Mouse (Mus musculus) inflammation-experienced regulatory T-cells, adult 6 months (primary cell): Measurements from ENCODE around the gene Zbtb4. TPM values are rescaled to one million over a fixed set of nuclear protein-coding genes. Genes with fewer than 3 reads are reported as not detected.

Source experiments
- ATAC-seq: one replicate; pipeline ENCODE4 v1.8.0; 2017
- polyA plus RNA-seq, 3 experiments: library from polyadenylated mRNA; unstranded; fragments of 100-300 nt; shearing (Covaris generic); gene quantifications; one replicate each; pipeline ENCODE4 v1.2.1; 2017

Zbtb4 gene
- polyA plus RNA-seq, 3 experiments from 2014 or later = 4.3 to 13.9 (median 11.8) TPM

- no peak for ATAC-seq
These were observed 35.8 kb downstream of the Zbtb4 start, which contains the start of gene Fgf11 for GRCm38 (mm10) chr11:69801379-69801977. TSS of gene Fgf11 (minus strand) at chr11:69801857.

GRCm38 (mm10) chr11:69802648-69803105, 37.0 kb downstream of the Zbtb4 start:
- peak; percentile 36 for ATAC-seq

GRCm38 (mm10) chr11:69803328-69803727, 37.6 kb downstream of the Zbtb4 start:
- no peak for ATAC-seq

- ATAC-seq = peak; percentile 63
These were observed 38.3 kb downstream of the Zbtb4 start for GRCm38 (mm10) chr11:69803786-69804651.

GRCm38 (mm10) chr11:69804652-69804940, 38.9 kb downstream of the Zbtb4 start:
- ATAC-seq = no peak

GRCm38 (mm10) chr11:69804972-69805909, 39.5 kb downstream of the Zbtb4 start, which contains the start of gene Tmem102:
TSS of gene Tmem102 (minus strand) at chr11:69805624.
- no peak for ATAC-seq

GRCm38 (mm10) chr11:69806378-69806777, 40.7 kb downstream of the Zbtb4 start:
- ATAC-seq = no peak

GRCm38 (mm10) chr11:69807641-69808040, 41.9 kb downstream of the Zbtb4 start:
- ATAC-seq = no peak

GRCm38 (mm10) chr11:69810280-69810679, 44.6 kb downstream of the Zbtb4 start:
- no peak for ATAC-seq

- ATAC-seq = no peak
These were observed 49.4 kb downstream of the Zbtb4 start, which contains the start of gene Gm39566 for GRCm38 (mm10) chr11:69815155-69815554. TSS of gene Gm39566 (minus strand) at chr11:69815298.

- no peak for ATAC-seq
These were observed 50.8 kb downstream of the Zbtb4 start for GRCm38 (mm10) chr11:69816520-69816919.

- no peak for ATAC-seq
These were observed 52.7 kb downstream of the Zbtb4 start, which contains the start of gene Spem2 for GRCm38 (mm10) chr11:69818365-69818764. TSS of gene Spem2 (minus strand) at chr11:69818465.

- no peak for ATAC-seq
These were observed 53.2 kb downstream of the Zbtb4 start for GRCm38 (mm10) chr11:69818871-69819270.

- no peak for ATAC-seq
These were observed 56.4 kb downstream of the Zbtb4 start, which contains the start of gene Spem1 for GRCm38 (mm10) chr11:69822080-69822479. TSS of gene Spem1 (minus strand) at chr11:69822180.

- ATAC-seq = no peak
These were observed 57.7 kb downstream of the Zbtb4 start for GRCm38 (mm10) chr11:69823456-69823855.

- ATAC-seq = no peak
These were observed 63.1 kb downstream of the Zbtb4 start for GRCm38 (mm10) chr11:69828832-69829231.

- no peak for ATAC-seq
These were observed 67.8 kb downstream of the Zbtb4 start for GRCm38 (mm10) chr11:69833554-69833953.

Other genes with a start within 250 kb of the Zbtb4 start
- under 1 TPM in 1 of 3 experiments, not detected in 2; 0.21 TPM for gene Dnah2, start 216.8 kb upstream of the Zbtb4 start, polyA plus RNA-seq
- under 1 TPM in 2 of 3 experiments, not detected in 1; 0.11 to 0.22 TPM for gene Efnb3, start 205.7 kb upstream of the Zbtb4 start, polyA plus RNA-seq
- gene Wrap53, start 185.7 kb upstream of the Zbtb4 start, polyA plus RNA-seq = 10 to 100 TPM; 22.0 to 32.2 (median 25.7) TPM
- 100 to 1,000 TPM; 193 to 355 (median 324) TPM for gene Trp53, start 185.6 kb upstream of the Zbtb4 start, polyA plus RNA-seq
- under 1 TPM in 1 of 3 experiments, not detected in 2; 0.17 TPM for gene Atp1b2, start 160.0 kb upstream of the Zbtb4 start, polyA plus RNA-seq
- gene Shbg, start 148.0 kb upstream of the Zbtb4 start, polyA plus RNA-seq = under 1 TPM in 1 of 3 experiments, not detected in 2; 0.40 TPM
- gene Sat2, start 143.9 kb upstream of the Zbtb4 start, polyA plus RNA-seq = not detected
- gene Fxr2, start 132.9 kb upstream of the Zbtb4 start, polyA plus RNA-seq = 1 to 10 TPM; 7.6 to 9.3 (median 9.1) TPM
- gene Sox15, start 110.6 kb upstream of the Zbtb4 start, polyA plus RNA-seq = not detected
- gene Mpdu1, start 103.3 kb upstream of the Zbtb4 start, polyA plus RNA-seq = 10 to 100 TPM; 30.3 to 55.1 (median 52.5) TPM
- gene Cd68, start 99.8 kb upstream of the Zbtb4 start, polyA plus RNA-seq = 10 to 100 TPM in 1 of 3 experiments, 1 to 10 TPM in 2; 3.8 to 21.2 (median 4.5) TPM
- 100 to 1,000 TPM; 156 to 375 (median 178) TPM for gene Eif4a1, start 93.5 kb upstream of the Zbtb4 start, polyA plus RNA-seq
- gene Senp3, start 83.8 kb upstream of the Zbtb4 start, polyA plus RNA-seq = 10 to 100 TPM; 21.8 to 38.0 (median 32.0) TPM
- not detected for gene Tnfsf13, start 80.1 kb upstream of the Zbtb4 start, polyA plus RNA-seq
- gene Tnfsf12, start 70.1 kb upstream of the Zbtb4 start, polyA plus RNA-seq = not detected
- gene Tnfsfm13, start 69.8 kb upstream of the Zbtb4 start, polyA plus RNA-seq = not detected
- gene Polr2a, start 7.3 kb upstream of the Zbtb4 start, polyA plus RNA-seq = 10 to 100 TPM; 27.3 to 28.4 (median 27.7) TPM
- gene Slc35g3, start 3.9 kb upstream of the Zbtb4 start, polyA plus RNA-seq = not detected
- 1 to 10 TPM; 1.7 to 2.5 (median 1.8) TPM for gene Chrnb1, start 30.0 kb downstream of the Zbtb4 start, polyA plus RNA-seq
- gene Fgf11, start 35.9 kb downstream of the Zbtb4 start, polyA plus RNA-seq = not detected
- gene Tmem102, start 39.7 kb downstream of the Zbtb4 start, polyA plus RNA-seq = not detected
- not detected for gene Gm39566, start 49.4 kb downstream of the Zbtb4 start, polyA plus RNA-seq
- gene Spem2, start 52.6 kb downstream of the Zbtb4 start, polyA plus RNA-seq = not detected
- gene Spem1, start 56.3 kb downstream of the Zbtb4 start, polyA plus RNA-seq = not detected
- gene Nlgn2, start 71.9 kb downstream of the Zbtb4 start, polyA plus RNA-seq = 1 to 10 TPM in 2 of 3 experiments, under 1 TPM in 1; 0.60 to 2.5 (median 1.2) TPM
- gene Tmem256, start 72.6 kb downstream of the Zbtb4 start, polyA plus RNA-seq = 100 to 1,000 TPM; 124 to 157 (median 131) TPM
- 10 to 100 TPM in 2 of 3 experiments, 1 to 10 TPM in 1; 7.3 to 20.2 (median 17.7) TPM for gene Plscr3, start 80.5 kb downstream of the Zbtb4 start, polyA plus RNA-seq
- gene Tnk1, start 92.8 kb downstream of the Zbtb4 start, polyA plus RNA-seq = under 1 TPM in 1 of 3 experiments, not detected in 2; 0.19 TPM
- gene Tmem95, start 112.1 kb downstream of the Zbtb4 start, polyA plus RNA-seq = not detected
- gene Kctd11, start 115.5 kb downstream of the Zbtb4 start, polyA plus RNA-seq = 1 to 10 TPM in 1 of 3 experiments, under 1 TPM in 2; 0.58 to 1.5 (median 0.59) TPM
- 100 to 1,000 TPM; 229 to 289 (median 266) TPM for gene Acap1, start 129.6 kb downstream of the Zbtb4 start, polyA plus RNA-seq
- gene 2810408A11Rik, start 135.1 kb downstream of the Zbtb4 start, polyA plus RNA-seq = under 1 TPM; 0.39 to 0.98 (median 0.63) TPM
- 1 to 10 TPM; 5.2 to 9.6 (median 9.0) TPM for gene Neurl4, start 135.2 kb downstream of the Zbtb4 start, polyA plus RNA-seq
- 100 to 1,000 TPM in 2 of 3 experiments, 10 to 100 TPM in 1; 91.9 to 128 (median 122) TPM for gene Gps2, start 148.0 kb downstream of the Zbtb4 start, polyA plus RNA-seq
- gene Eif5a, start 156.0 kb downstream of the Zbtb4 start, polyA plus RNA-seq = 1,000 to 10,000 TPM; 1,103 to 1,192 (median 1,160) TPM
- gene Ybx2, start 169.9 kb downstream of the Zbtb4 start, polyA plus RNA-seq = not detected
- gene Slc2a4, start 182.3 kb downstream of the Zbtb4 start, polyA plus RNA-seq = not detected
- 1 to 10 TPM in 1 of 3 experiments, not detected in 2; 1.1 TPM for gene Cldn7, start 198.9 kb downstream of the Zbtb4 start, polyA plus RNA-seq
- 10 to 100 TPM; 25.8 to 35.6 (median 29.3) TPM for gene Ctdnep1, start 215.2 kb downstream of the Zbtb4 start, polyA plus RNA-seq
- 10 to 100 TPM; 61.5 to 78.3 (median 68.5) TPM for gene Elp5, start 216.6 kb downstream of the Zbtb4 start, polyA plus RNA-seq
- 100 to 1,000 TPM; 352 to 384 (median 366) TPM for gene Gabarap, start 225.2 kb downstream of the Zbtb4 start, polyA plus RNA-seq
- 10 to 100 TPM; 32.7 to 38.3 (median 36.0) TPM for gene Phf23, start 229.9 kb downstream of the Zbtb4 start, polyA plus RNA-seq
- 1 to 10 TPM; 2.5 to 5.0 (median 4.9) TPM for gene Dvl2, start 234.7 kb downstream of the Zbtb4 start, polyA plus RNA-seq
- 100 to 1,000 TPM; 110 to 132 (median 128) TPM for gene Acadvl, start 249.5 kb downstream of the Zbtb4 start, polyA plus RNA-seq